Mouse (Mus musculus): ENCODE data around the gene Trim30b.
A peak's percentile ranks its signal among the peaks of the same experiment; 100 is the strongest.
"Not testable (repeated sequence)": the region's sequence is repeated elsewhere in the genome, so short reads cannot be mapped to it uniquely, and the experiment has no call there.

Gene Trim30b

GRCm38 (mm10) chr7:104369736-104370414 lies at the start of gene Trim30b:
Gene Trim30b (minus strand): TSS chr7:104369884.
- DNase-seq = no peak

- DNase-seq = no peak
These were observed 34.8 kb upstream of the Trim30b start for GRCm38 (mm10) chr7:104404460-104404950.

GRCm38 (mm10) chr7:104401140-104401539 lies 31.5 kb upstream of the Trim30b start:
- no peak for DNase-seq

- DNase-seq = no peak
These were observed 31.0 kb upstream of the Trim30b start, which contains the start of gene Trim30c for GRCm38 (mm10) chr7:104400698-104401097. Gene Trim30c (minus strand): TSS chr7:104400837.

GRCm38 (mm10) chr7:104398492-104398891 lies 28.8 kb upstream of the Trim30b start:
- DNase-seq = no peak

- no peak for DNase-seq
These were observed 3.3 kb downstream of the Trim30b start for GRCm38 (mm10) chr7:104366339-104366738.

- no peak for DNase-seq
These were observed 16.1 kb downstream of the Trim30b start for GRCm38 (mm10) chr7:104353600-104353967.

- peak; percentile 3 to 10 for DNase-seq
These were observed 16.7 kb downstream of the Trim30b start, which contains the start of gene Trim12c for GRCm38 (mm10) chr7:104352717-104353599. Gene Trim12c (minus strand): TSS chr7:104353362.

- not testable (repeated sequence) for DNase-seq
These were observed 21.6 kb downstream of the Trim30b start for GRCm38 (mm10) chr7:104348043-104348442.

- DNase-seq = not testable (repeated sequence)
These were observed 28.9 kb downstream of the Trim30b start for GRCm38 (mm10) chr7:104340744-104341143.

- not testable (repeated sequence) for DNase-seq
These were observed 34.1 kb downstream of the Trim30b start for GRCm38 (mm10) chr7:104335547-104335946.

GRCm38 (mm10) chr7:104329171-104329570 lies 40.5 kb downstream of the Trim30b start, which contains the start of gene Trim34b:
Gene Trim34b (plus strand): TSS chr7:104329471.
- not testable (repeated sequence) for DNase-seq

- peak in 1 of 2 experiments; percentile 1 for DNase-seq
These were observed 47.7 kb downstream of the Trim30b start for GRCm38 (mm10) chr7:104322028-104322427.

- DNase-seq = not testable (repeated sequence)
These were observed 54.2 kb downstream of the Trim30b start, which contains the start of gene Trim12a for GRCm38 (mm10) chr7:104315369-104316080. Gene Trim12a (minus strand): TSS chr7:104315466.

GRCm38 (mm10) chr7:104314796-104315353 lies 54.8 kb downstream of the Trim30b start:
- DNase-seq = no peak

All from cerebellum, postnatal 10 days (tissue).